Mouse (Mus musculus): Measurements from ENCODE around the gene Cd9.

- no peak for TF ChIP-seq CTCF (IDR thresholded peaks at IDR 0.05; ENCODE audit: insufficient read depth, low read depth, low read length)
- TF ChIP-seq POLR2A (IDR thresholded peaks at IDR 0.05; ENCODE audit: insufficient read depth, low read depth, low read length) = no peak
Measured at GRCm38 (mm10) chr6:125454731-125455130, 39.9 kb downstream of the Cd9 start.

Measured in olfactory bulb, adult 2 months (tissue).